Mouse (Mus musculus) forebrain, embryonic 14.5 days (tissue): ENCODE data around the gene Sun1. TPM values are rescaled to one million over a fixed set of nuclear protein-coding genes. Genes with fewer than 3 reads are reported as not detected.

Experiments
- ATAC-seq: fragments of 200-750 bp; cut with Nextera tagmentation; 2 replicates; pipeline ENCODE4 v1.8.0; 2017; ENCODE audit warnings: mild to moderate bottlenecking, moderate library complexity
- DNase-seq: peaks from one replicate; pipeline ENCODE4 v3.0.0-alpha.2; 2015; ENCODE audit warnings: low spot score
- H3K27ac ChIP-seq: fragments of 300-500 bp; sonication (generic); 2 replicates; pipeline ENCODE4 v1.5.1; 2014; ENCODE audit warnings: low read depth, mild to moderate bottlenecking, control low read depth, low read length, moderate library complexity
- H3K27me3 ChIP-seq: fragments of 300-500 bp; sonication (generic); replicated peaks from 2 replicates; pipeline ENCODE4 v1.6.1; 2014; ENCODE audit warnings: low read length, control low read depth, mixed read lengths; ENCODE audit not compliant: control insufficient read depth, insufficient read depth
- H3K36me3 ChIP-seq: fragments of 300-500 bp; sonication (generic); 2 replicates; pipeline ENCODE4 v1.6.1; 2014; ENCODE audit warnings: low read length, control low read depth; ENCODE audit not compliant: control insufficient read depth, insufficient read depth
- H3K4me1 ChIP-seq: fragments of 300-500 bp; sonication (generic); 2 replicates; pipeline ENCODE4 v1.6.1; 2014; ENCODE audit warnings: antibody characterized with exemption, low read length, control low read depth; ENCODE audit not compliant: control insufficient read depth, insufficient read depth
- H3K4me2 ChIP-seq: fragments of 300-500 bp; sonication (generic); 2 replicates; pipeline ENCODE4 v1.6.1; 2014; ENCODE audit warnings: mild to moderate bottlenecking, control low read depth, low read length
- H3K4me3 ChIP-seq: fragments of 300-500 bp; sonication (generic); 2 replicates; pipeline ENCODE4 v1.5.1; 2014; ENCODE audit warnings: low read depth, low read length, control low read depth
- H3K9ac ChIP-seq: fragments of 300-500 bp; sonication (generic); 2 replicates; pipeline ENCODE4 v1.6.1; 2014; ENCODE audit warnings: mild to moderate bottlenecking, low read length, control low read depth, moderate library complexity
- H3K9me3 ChIP-seq: fragments of 300-500 bp; sonication (generic); replicated peaks from 2 replicates; pipeline ENCODE4 v1.6.1; 2016; ENCODE audit warnings: low read length, control low read depth, mixed read lengths; ENCODE audit not compliant: control insufficient read depth
- WGBS: fragments of 180-500 bp; shearing (Covaris S2); extraction: QIAGEN DNeasy Blood & Tissue Kit; methylation state at CpG from one replicate; pipeline ENCODE4 v1.1.7; 2014; 5-methylcytosine and 5-hydroxymethylcytosine counted together
- polyA plus RNA-seq: library from polyadenylated mRNA; unstranded; fragments of >200 nt; fragmentation: Nextera tagmentation; extraction: Ambion mirVana; gene quantifications from 2 replicates; pipeline ENCODE4 v1.2.1, GENCODE M21; 2014

Sun1 gene
- polyA plus RNA-seq, 1 experiment from 2014 or later = 44.4 TPM

- WGBS = 61% methylated on average over 6 of the region's 6 CpGs
- Histone ChIP-seq H3K4me1 (no peaks in the 10 kb centered on the region), H3K27me3 (no peaks in the 10 kb centered on the region), H3K36me3 (no peaks in the 10 kb centered on the region), H3K9ac (no peak overlapping the region), H3K4me2 (no peak overlapping the region), H3K4me3 (no peak overlapping the region), H3K27ac (no peak overlapping the region), H3K9me3 (no peaks in the 10 kb centered on the region)
- DNase-seq (no peak), ATAC-seq (no peak)
Measured at GRCm38 (mm10) chr5:139291811-139292560, 91.5 kb downstream of the Sun1 start.

GRCm38 (mm10) chr5:139294089-139294488, 93.7 kb downstream of the Sun1 start:
- Histone ChIP-seq H3K27ac (no peak overlapping the region), H3K27me3 (no peaks in the 10 kb centered on the region), H3K36me3 (no peaks in the 10 kb centered on the region), H3K9ac (no peak overlapping the region), H3K9me3 (no peaks in the 10 kb centered on the region), H3K4me3 (no peak overlapping the region), H3K4me1 (no peaks in the 10 kb centered on the region), H3K4me2 (no peak overlapping the region)
- 84% methylated on average over 2 of the region's 2 CpGs for WGBS
- no peak for DNase-seq
- no peak for ATAC-seq

- H3K4me2 ChIP-seq = no peak overlapping the region
- no peak for DNase-seq
- H3K9ac ChIP-seq = no peak overlapping the region
- no peaks in the 10 kb centered on the region for H3K4me1 ChIP-seq
- H3K4me3 ChIP-seq = no peak overlapping the region
- 90% methylated on average over 10 of the region's 10 CpGs for WGBS
- H3K27ac ChIP-seq = no peak overlapping the region
- H3K27me3 ChIP-seq = no peaks in the 10 kb centered on the region
- H3K36me3 ChIP-seq = no peaks in the 10 kb centered on the region
- H3K9me3 ChIP-seq = no peaks in the 10 kb centered on the region
- no peak for ATAC-seq
Measured at GRCm38 (mm10) chr5:139297092-139297491, 96.7 kb downstream of the Sun1 start.

GRCm38 (mm10) chr5:139297745-139298144, 97.3 kb downstream of the Sun1 start:
- no peak for ATAC-seq
- Histone ChIP-seq H3K4me1 (no peaks in the 10 kb centered on the region), H3K9ac (no peak overlapping the region), H3K27ac (no peak overlapping the region), H3K27me3 (no peaks in the 10 kb centered on the region), H3K36me3 (no peaks in the 10 kb centered on the region), H3K4me3 (no peak overlapping the region), H3K9me3 (no peaks in the 10 kb centered on the region), H3K4me2 (no peak overlapping the region)
- WGBS = 74% methylated on average over 5 of the region's 5 CpGs
- no peak for DNase-seq

Other genes with a start within 250 kb of the Sun1 start
- gene Pdgfa, start 203.3 kb upstream of the Sun1 start, polyA plus RNA-seq = 14.5 and 15.6 TPM in 2 replicates
- gene Prkar1b, start 50.6 kb upstream of the Sun1 start, polyA plus RNA-seq = 93.8 and 128 TPM in 2 replicates
- 2.5 and 2.6 TPM in 2 replicates for gene Dnaaf5, start 50.4 kb upstream of the Sun1 start, polyA plus RNA-seq
- 114 and 125 TPM in 2 replicates for gene Get4, start 51.7 kb downstream of the Sun1 start, polyA plus RNA-seq
- 12.8 and 21.6 TPM in 2 replicates for gene Adap1, start 125.0 kb downstream of the Sun1 start, polyA plus RNA-seq
- gene Cox19, start 150.8 kb downstream of the Sun1 start, polyA plus RNA-seq = 127 and 155 TPM in 2 replicates
- gene Cyp2w1, start 152.0 kb downstream of the Sun1 start, polyA plus RNA-seq = not detected in 2 replicates
- 0.85 and 0.93 TPM in 2 replicates for gene Gpr146, start 177.1 kb downstream of the Sun1 start, polyA plus RNA-seq
- gene C130050O18Rik, start 204.6 kb downstream of the Sun1 start, polyA plus RNA-seq = 0.18 TPM in 1 of 2 replicates, not detected in the other
- gene Gper1, start 222.5 kb downstream of the Sun1 start, polyA plus RNA-seq = 10.0 and 10.2 TPM in 2 replicates